Mouse (Mus musculus) embryonic facial prominence, embryonic 14.5 days (tissue): Measurements from ENCODE around the gene Gne. TPM values are rescaled to one million over a fixed set of nuclear protein-coding genes. Genes with fewer than 3 reads are reported as not detected.

ENCODE experiments used
- ATAC-seq: fragments of 200-750 bp; cut with Nextera tagmentation; 2 replicates; pipeline ENCODE4 v1.8.0; 2017; ENCODE audit warnings: low read depth, moderate number of reproducible peaks, moderate TSS enrichment
- DNase-seq: peaks from one replicate; pipeline ENCODE4 v3.0.0-alpha.2; 2015; ENCODE audit warnings: low spot score
- H3K27ac ChIP-seq: fragments of 300-500 bp; sonication (generic); replicated peaks from 2 replicates; pipeline ENCODE4 v1.5.1; 2014; ENCODE audit warnings: low read depth, mild to moderate bottlenecking, low read length, moderate library complexity
- H3K27me3 ChIP-seq: fragments of 300-500 bp; sonication (generic); replicated peaks from 2 replicates; pipeline ENCODE4 v1.6.1; 2014; ENCODE audit warnings: low read length; ENCODE audit not compliant: control insufficient read depth, insufficient read depth
- H3K36me3 ChIP-seq: fragments of 300-500 bp; sonication (generic); 2 replicates; pipeline ENCODE4 v1.6.1; 2014; ENCODE audit warnings: low read length, mixed read lengths; ENCODE audit not compliant: control insufficient read depth, insufficient read depth
- H3K4me1 ChIP-seq: fragments of 300-500 bp; sonication (generic); 2 replicates; pipeline ENCODE4 v1.6.1; 2014; ENCODE audit warnings: antibody characterized with exemption, low read length; ENCODE audit not compliant: control insufficient read depth, insufficient read depth
- H3K4me2 ChIP-seq: fragments of 300-500 bp; sonication (generic); 2 replicates; pipeline ENCODE4 v1.6.1; 2014; ENCODE audit warnings: low read depth, mild to moderate bottlenecking, low read length, moderate library complexity, mixed read lengths
- H3K4me3 ChIP-seq: fragments of 300-500 bp; sonication (generic); 2 replicates; pipeline ENCODE4 v1.5.1; 2014; ENCODE audit warnings: low read depth, mild to moderate bottlenecking, low read length
- H3K9ac ChIP-seq: fragments of 300-500 bp; sonication (generic); 2 replicates; pipeline ENCODE4 v1.6.1; 2014; ENCODE audit warnings: low read depth, mild to moderate bottlenecking, low read length, moderate library complexity, mixed read lengths
- H3K9me3 ChIP-seq: fragments of 300-500 bp; sonication (generic); 2 replicates; pipeline ENCODE4 v1.6.1; 2016; ENCODE audit warnings: low read length; ENCODE audit not compliant: control insufficient read depth
- WGBS: fragments of 180-500 bp; shearing (Covaris S2); extraction: QIAGEN DNeasy Blood & Tissue Kit; methylation state at CpG from one replicate; pipeline ENCODE4 v1.1.7; 2014; 5-methylcytosine and 5-hydroxymethylcytosine counted together
- polyA plus RNA-seq: library from polyadenylated mRNA; unstranded; fragments of >200 nt; fragmentation: Nextera tagmentation; extraction: Ambion mirVana; gene quantifications from 2 replicates; pipeline ENCODE4 v1.2.1, GENCODE M21; 2014

Gene Gne
- polyA plus RNA-seq, 1 experiment from 2014 or later: 29.0 TPM

GRCm38 (mm10) chr4:43993072-43993471, 90.9 kb downstream of the Gne start:
- ATAC-seq (no peak), DNase-seq (no peak)
- Histone ChIP-seq H3K9ac (no peak overlapping the region), H3K27ac (no peak overlapping the region), H3K4me1 (no peaks in the 10 kb centered on the region), H3K36me3 (no peaks in the 10 kb centered on the region), H3K4me3 (no peak overlapping the region), H3K9me3 (no peaks in the 10 kb centered on the region), H3K27me3 (no peaks in the 10 kb centered on the region), H3K4me2 (no peak overlapping the region)
- 89% methylated on average over 11 of the region's 11 CpGs for WGBS

- Histone ChIP-seq H3K36me3 (no peaks in the 10 kb centered on the region), H3K9ac (no peak overlapping the region), H3K27me3 (no peaks in the 10 kb centered on the region), H3K4me2 (no peak overlapping the region), H3K9me3 (no peaks in the 10 kb centered on the region), H3K4me1 (no peaks in the 10 kb centered on the region), H3K4me3 (no peak overlapping the region), H3K27ac (no peak overlapping the region)
- 96% methylated on average over 3 of the region's 3 CpGs for WGBS
- DNase-seq: no peak
- no peak for ATAC-seq
These were observed 95.0 kb downstream of the Gne start for GRCm38 (mm10) chr4:43988976-43989375.

- 91% methylated on average over 19 of the region's 19 CpGs for WGBS
- Histone ChIP-seq H3K27ac (no peak overlapping the region), H3K9me3 (no peaks in the 10 kb centered on the region), H3K4me3 (no peak overlapping the region), H3K4me1 (peaks cover 7% of the 10 kb centered on the region), H3K36me3 (no peaks in the 10 kb centered on the region), H3K4me2 (no peak overlapping the region), H3K9ac (no peak overlapping the region), H3K27me3 (no peaks in the 10 kb centered on the region)
- ATAC-seq (no peak), DNase-seq (no peak)
These were observed 99.7 kb downstream of the Gne start for GRCm38 (mm10) chr4:43984326-43984725.

Other genes with a start within 250 kb of the Gne start
- not detected in 2 replicates for gene Olfr157, start 244.0 kb downstream of the Gne start, polyA plus RNA-seq
- not detected in 2 replicates for gene Olfr155, start 232.6 kb downstream of the Gne start, polyA plus RNA-seq
- gene Reck, start 208.6 kb downstream of the Gne start, polyA plus RNA-seq: 42.3 and 47.3 TPM in 2 replicates
- 121 and 129 TPM in 2 replicates for gene Glipr2, start 126.8 kb downstream of the Gne start, polyA plus RNA-seq
- not detected in 2 replicates for gene Ccin, start 100.7 kb downstream of the Gne start, polyA plus RNA-seq
- gene Clta, start 79.7 kb downstream of the Gne start, polyA plus RNA-seq: 254 and 258 TPM in 2 replicates
- 22.5 and 24.3 TPM in 2 replicates for gene Rnf38, start 149.6 kb upstream of the Gne start, polyA plus RNA-seq
- 30.5 and 37.9 TPM in 2 replicates for gene Melk, start 216.7 kb upstream of the Gne start, polyA plus RNA-seq